Mouse (Mus musculus): ENCODE data around the gene Btg1. TPM values are rescaled to one million over a fixed set of nuclear protein-coding genes. Genes with fewer than 3 reads are reported as not detected.

Btg1 gene
- polyA plus RNA-seq, 1 experiment, result 42.9 TPM

DNA sequence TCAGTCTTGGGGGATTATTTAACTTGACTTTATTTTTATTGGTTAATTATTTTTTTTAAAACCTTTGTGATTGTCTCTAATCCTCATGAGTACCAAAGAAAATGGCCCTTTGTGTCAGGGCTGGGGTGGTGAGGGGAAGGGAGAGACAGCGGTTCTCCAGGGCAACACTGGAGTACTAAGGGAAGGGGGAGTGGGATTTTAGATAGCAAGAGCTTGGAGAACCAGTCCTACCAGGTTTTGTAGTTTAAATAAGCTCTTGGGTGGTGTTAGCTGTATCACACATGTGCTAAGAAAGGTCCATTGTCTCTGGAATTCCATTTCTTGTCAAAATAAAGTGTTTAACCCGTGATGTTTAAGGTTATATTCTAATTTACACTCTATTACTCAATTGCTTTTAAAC lies 38.3 kb downstream of the Btg1 start:
- Histone ChIP-seq H3K4me1 (ENCODE audit: control insufficient read depth, insufficient read depth, low read length) (no peaks in the 10 kb centered on the region), H3K4me3 (replicated peaks; ENCODE audit: extremely low read depth, low read depth, low read length) (no peak overlapping the region)
- no peak for DNase-seq
- 74% methylated on average over 2 of the region's 2 CpGs for WGBS
- TF ChIP-seq POLR2A (IDR thresholded peaks at IDR 0.05; ENCODE audit: borderline replicate concordance, extremely low read depth, low read depth, low read length) (no peak), CTCF (IDR thresholded peaks at IDR 0.05; ENCODE audit: insufficient read depth, low read length) (no peak)

DNA sequence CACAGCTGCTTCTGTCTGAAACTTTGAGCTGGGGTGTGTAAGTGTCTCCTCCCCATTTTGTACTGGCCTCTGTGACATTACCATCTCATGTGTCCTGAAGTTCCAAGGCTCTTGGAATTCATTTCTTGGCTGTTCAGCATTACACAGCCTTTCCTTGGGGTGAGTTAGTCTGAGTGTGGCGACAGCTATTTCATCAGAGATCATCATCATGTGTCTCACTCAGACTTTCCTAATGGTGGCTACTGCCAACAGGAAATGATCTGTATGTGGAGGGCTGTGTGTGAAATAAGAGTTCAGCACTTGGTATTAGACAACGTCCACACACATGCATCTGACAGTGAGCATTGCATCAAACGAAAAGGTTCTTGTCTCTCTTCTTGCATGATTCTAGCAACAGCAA lies 39.4 kb downstream of the Btg1 start:
- DNase-seq, result no peak
- TF ChIP-seq POLR2A (IDR thresholded peaks at IDR 0.05; ENCODE audit: borderline replicate concordance, extremely low read depth, low read depth, low read length), result no peak
- no peak for TF ChIP-seq CTCF (IDR thresholded peaks at IDR 0.05; ENCODE audit: insufficient read depth, low read length)
- Histone ChIP-seq H3K4me1 (ENCODE audit: control insufficient read depth, insufficient read depth, low read length) (no peaks in the 10 kb centered on the region), H3K4me3 (replicated peaks; ENCODE audit: extremely low read depth, low read depth, low read length) (no peak overlapping the region)
- 49% methylated on average over 3 of the region's 3 CpGs for WGBS

DNA sequence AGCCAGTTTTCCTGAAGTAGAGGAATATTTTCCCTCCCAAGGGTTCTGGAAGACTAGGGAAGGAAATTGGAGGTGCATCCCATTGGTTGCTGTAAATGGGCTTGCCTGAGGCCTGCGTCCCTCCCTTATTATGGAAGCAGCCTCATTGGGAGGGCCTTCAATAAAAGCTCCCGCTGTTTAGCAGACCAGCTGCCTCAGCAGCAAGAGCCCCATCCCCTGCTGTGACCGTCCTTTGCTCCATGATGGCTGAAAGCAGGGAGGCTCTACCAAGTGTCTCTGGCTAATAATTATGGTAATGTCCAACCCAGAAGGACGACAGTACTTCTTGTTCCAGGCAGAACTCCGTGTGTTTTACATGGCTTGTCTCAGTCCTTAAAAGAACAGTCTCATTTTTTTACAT lies 42.1 kb downstream of the Btg1 start:
- DNase-seq, result no peak
- Histone ChIP-seq H3K4me3 (replicated peaks; ENCODE audit: extremely low read depth, low read depth, low read length) (no peak overlapping the region), H3K4me1 (ENCODE audit: control insufficient read depth, insufficient read depth, low read length) (no peaks in the 10 kb centered on the region)
- 72% methylated on average over 5 of the region's 5 CpGs for WGBS
- no peak for TF ChIP-seq CTCF (IDR thresholded peaks at IDR 0.05; ENCODE audit: insufficient read depth, low read length)

DNA sequence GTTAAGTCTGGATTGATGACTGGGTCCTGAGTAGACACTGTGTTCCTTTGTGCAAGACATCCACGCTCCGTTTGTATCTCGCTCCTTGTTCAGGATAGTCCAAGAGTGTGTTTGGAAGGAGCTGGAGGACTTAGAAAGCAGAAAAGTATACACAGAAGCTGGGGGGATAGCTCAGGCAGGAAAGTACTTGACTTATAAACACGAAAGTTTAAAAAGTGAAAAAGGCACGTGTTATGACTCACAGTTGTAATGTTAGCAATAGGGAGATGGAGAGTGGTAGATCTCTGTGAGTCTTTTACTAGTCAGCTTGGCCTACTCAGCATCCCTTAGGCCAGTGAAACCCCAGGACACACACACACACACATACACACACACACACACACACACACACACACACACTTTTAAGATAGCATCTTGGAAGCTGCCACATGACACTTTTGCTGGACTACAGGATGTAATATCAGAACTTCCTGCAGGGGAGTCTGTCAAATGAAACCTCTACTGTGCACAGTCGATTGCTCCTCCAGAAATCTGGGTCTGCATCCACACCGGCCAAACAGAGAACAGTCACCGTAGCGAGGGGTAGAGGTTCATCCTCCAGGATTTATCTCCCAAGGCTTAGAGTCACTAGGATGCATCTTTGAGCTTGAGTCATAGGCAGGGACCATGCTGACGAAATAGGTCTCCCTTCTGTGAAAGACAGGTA lies 43.6 kb downstream of the Btg1 start:
- Histone ChIP-seq H3K4me1 (ENCODE audit: control insufficient read depth, insufficient read depth, low read length) (no peaks in the 10 kb centered on the region), H3K4me3 (replicated peaks; ENCODE audit: extremely low read depth, low read depth, low read length) (no peak overlapping the region)
- no peak for DNase-seq
- TF ChIP-seq POLR2A (IDR thresholded peaks at IDR 0.05; ENCODE audit: borderline replicate concordance, extremely low read depth, low read depth, low read length) (no peak), CTCF (IDR thresholded peaks at IDR 0.05; ENCODE audit: insufficient read depth, low read length) (no peak)
- 80% methylated on average over 10 of the region's 10 CpGs for WGBS

DNA sequence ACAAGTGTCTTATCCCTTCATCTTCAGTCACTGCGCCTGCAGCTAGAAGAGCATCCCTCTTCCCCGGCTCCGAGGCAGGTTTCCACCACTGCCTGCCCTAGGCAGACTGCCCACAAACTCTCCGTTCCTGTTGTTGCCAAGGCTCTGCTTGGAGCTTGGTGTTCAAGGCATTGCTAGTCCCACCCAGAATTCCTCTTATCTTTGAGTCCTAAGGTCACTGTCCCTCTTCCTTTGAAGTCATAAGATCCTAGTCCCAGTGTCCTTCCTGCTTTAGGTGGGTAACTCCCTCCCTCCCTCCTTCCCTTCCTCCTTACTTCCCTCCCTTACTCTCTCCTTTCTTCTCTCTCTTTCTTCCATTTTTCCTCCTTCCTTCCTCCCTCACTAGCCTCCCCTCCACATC lies 46.2 kb downstream of the Btg1 start:
- DNase-seq, result no peak
- TF ChIP-seq POLR2A (IDR thresholded peaks at IDR 0.05; ENCODE audit: borderline replicate concordance, extremely low read depth, low read depth, low read length), result no peak
- no peak for TF ChIP-seq CTCF (IDR thresholded peaks at IDR 0.05; ENCODE audit: insufficient read depth, low read length)
- 85% methylated on average over 4 of the region's 4 CpGs for WGBS
- Histone ChIP-seq H3K4me3 (replicated peaks; ENCODE audit: extremely low read depth, low read depth, low read length) (no peak overlapping the region), H3K4me1 (ENCODE audit: control insufficient read depth, insufficient read depth, low read length) (no peaks in the 10 kb centered on the region)

DNA sequence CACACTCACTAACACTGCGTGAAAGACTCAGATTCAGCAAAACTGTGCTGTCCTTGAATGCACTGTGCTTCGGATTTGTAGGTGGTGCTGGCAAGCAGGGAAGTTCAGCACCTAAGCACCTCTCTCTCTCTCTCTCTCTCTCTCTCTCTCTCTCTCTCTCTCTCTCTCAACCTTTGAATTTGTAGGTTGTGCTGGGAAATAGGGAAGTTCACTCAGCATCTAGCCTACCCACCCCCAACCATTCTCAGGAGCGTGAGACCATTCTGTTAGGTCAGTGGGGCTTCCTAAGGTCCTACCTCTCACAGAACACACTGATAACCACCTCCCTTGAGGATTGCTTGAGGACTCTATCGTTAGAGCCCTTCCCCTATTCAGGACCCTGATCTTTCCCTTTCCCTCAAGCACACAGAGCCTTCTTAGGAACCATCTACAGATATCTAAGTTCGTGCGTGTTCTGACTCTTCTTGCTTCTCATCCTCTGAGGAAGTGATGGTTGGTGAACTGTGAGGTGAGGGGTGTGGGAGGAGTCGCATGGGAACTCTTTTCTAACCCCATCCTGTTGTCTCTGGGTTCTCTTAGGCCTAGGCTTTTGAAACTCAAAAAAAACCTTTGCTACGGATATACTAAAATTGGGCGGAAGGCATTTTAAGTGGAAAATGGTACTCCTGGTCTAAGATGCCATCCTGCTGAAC lies 47.1 kb downstream of the Btg1 start:
- no peak for DNase-seq
- TF ChIP-seq POLR2A (IDR thresholded peaks at IDR 0.05; ENCODE audit: borderline replicate concordance, extremely low read depth, low read depth, low read length) (no peak), CTCF (IDR thresholded peaks at IDR 0.05; ENCODE audit: insufficient read depth, low read length) (no peak)
- 87% methylated on average over 9 of the region's 9 CpGs for WGBS
- Histone ChIP-seq H3K4me3 (replicated peaks; ENCODE audit: extremely low read depth, low read depth, low read length) (no peak overlapping the region), H3K4me1 (ENCODE audit: control insufficient read depth, insufficient read depth, low read length) (no peaks in the 10 kb centered on the region)
